Mouse (Mus musculus) midbrain, embryonic 14.5 days (tissue): ENCODE measurements around the gene Ramp1. TPM values are rescaled to one million over a fixed set of nuclear protein-coding genes. Genes with fewer than 3 reads are reported as not detected.

Experiments used
- ATAC-seq: fragments of 200-750 bp; cut with Nextera tagmentation; 2 replicates; pipeline ENCODE4 v1.8.0; 2017; ENCODE audit warnings: moderate number of reproducible peaks, moderate library complexity; ENCODE audit not compliant: low FRiP score, low TSS enrichment
- DNase-seq: peaks from one replicate; pipeline ENCODE4 v3.0.0-alpha.2; 2015
- H3K27ac ChIP-seq: fragments of 300-500 bp; sonication (generic); replicated peaks from 2 replicates; pipeline ENCODE4 v1.5.1; 2014; ENCODE audit warnings: mild to moderate bottlenecking, low read depth, low read length, moderate library complexity
- H3K27me3 ChIP-seq: fragments of 300-500 bp; sonication (generic); 2 replicates; pipeline ENCODE4 v1.6.1; 2014; ENCODE audit warnings: low read length, control low read depth, mixed read lengths; ENCODE audit not compliant: control insufficient read depth, insufficient read depth
- H3K36me3 ChIP-seq: fragments of 300-500 bp; sonication (generic); 2 replicates; pipeline ENCODE4 v1.6.1; 2014; ENCODE audit warnings: low read length, control low read depth; ENCODE audit not compliant: control insufficient read depth, insufficient read depth
- H3K4me1 ChIP-seq: fragments of 300-500 bp; sonication (generic); 2 replicates; pipeline ENCODE4 v1.6.1; 2014; ENCODE audit warnings: mild to moderate bottlenecking, antibody characterized with exemption, low read length, control low read depth; ENCODE audit not compliant: control insufficient read depth, insufficient read depth
- H3K4me2 ChIP-seq: fragments of 300-500 bp; sonication (generic); 2 replicates; pipeline ENCODE4 v1.6.1; 2014; ENCODE audit warnings: mild to moderate bottlenecking, low read length, moderate library complexity
- H3K4me3 ChIP-seq: fragments of 300-500 bp; sonication (generic); replicated peaks from 2 replicates; pipeline ENCODE4 v1.5.1; 2014; ENCODE audit warnings: low read depth, low read length
- H3K9ac ChIP-seq: fragments of 300-500 bp; sonication (generic); replicated peaks from 2 replicates; pipeline ENCODE4 v1.6.1; 2014; ENCODE audit warnings: mild to moderate bottlenecking, low read length, moderate library complexity
- H3K9me3 ChIP-seq: fragments of 300-500 bp; sonication (generic); 2 replicates; pipeline ENCODE4 v1.6.1; 2016; ENCODE audit warnings: low read length, control low read depth, mixed read lengths; ENCODE audit not compliant: control insufficient read depth
- WGBS: fragments of 180-500 bp; shearing (Covaris S2); extraction: QIAGEN DNeasy Blood & Tissue Kit; methylation state at CpG from one replicate; pipeline ENCODE4 v1.1.7; 2014; 5-methylcytosine and 5-hydroxymethylcytosine counted together
- polyA plus RNA-seq: library from polyadenylated mRNA; unstranded; fragments of >200 nt; fragmentation: Nextera tagmentation; extraction: Ambion mirVana; gene quantifications from 2 replicates; pipeline ENCODE4 v1.2.1, GENCODE M21; 2014

The Ramp1 gene
- polyA plus RNA-seq, 1 experiment from 2014 or later, result 2.6 TPM

GRCm38 (mm10) chr1:91206336-91206735 is 26.7 kb downstream of the Ramp1 start:
- Histone ChIP-seq H3K9ac (no peak overlapping the region), H3K9me3 (no peaks in the 10 kb centered on the region), H3K36me3 (no peaks in the 10 kb centered on the region), H3K27ac (no peak overlapping the region), H3K4me2 (no peak overlapping the region), H3K27me3 (no peaks in the 10 kb centered on the region), H3K4me3 (no peak overlapping the region), H3K4me1 (no peaks in the 10 kb centered on the region)
- ATAC-seq (no peak), DNase-seq (no peak)
- WGBS, result 78% methylated on average over 8 of the region's 8 CpGs

GRCm38 (mm10) chr1:91206873-91207272 is 27.3 kb downstream of the Ramp1 start:
- H3K9ac ChIP-seq, result no peak overlapping the region
- H3K4me3 ChIP-seq, result no peak overlapping the region
- no peaks in the 10 kb centered on the region for H3K36me3 ChIP-seq
- H3K27me3 ChIP-seq, result no peaks in the 10 kb centered on the region
- no peak overlapping the region for H3K27ac ChIP-seq
- ATAC-seq (no peak), DNase-seq (no peak)
- 83% methylated on average over 5 of the region's 5 CpGs for WGBS
- no peak overlapping the region for H3K4me2 ChIP-seq
- no peaks in the 10 kb centered on the region for H3K4me1 ChIP-seq
- H3K9me3 ChIP-seq, result no peaks in the 10 kb centered on the region

- Histone ChIP-seq H3K4me2 (no peak overlapping the region), H3K27me3 (no peaks in the 10 kb centered on the region), H3K27ac (no peak overlapping the region), H3K9me3 (no peaks in the 10 kb centered on the region), H3K4me3 (no peak overlapping the region), H3K36me3 (no peaks in the 10 kb centered on the region), H3K4me1 (no peaks in the 10 kb centered on the region), H3K9ac (no peak overlapping the region)
- DNase-seq (no peak), ATAC-seq (no peak)
- WGBS, result 76% methylated on average over 3 of the region's 3 CpGs
These were observed 27.9 kb downstream of the Ramp1 start for GRCm38 (mm10) chr1:91207334-91208074.

- Histone ChIP-seq H3K4me2 (no peak overlapping the region), H3K9ac (no peak overlapping the region), H3K9me3 (no peaks in the 10 kb centered on the region), H3K4me1 (no peaks in the 10 kb centered on the region), H3K4me3 (no peak overlapping the region), H3K27me3 (no peaks in the 10 kb centered on the region), H3K36me3 (no peaks in the 10 kb centered on the region), H3K27ac (peak overlapping the region; percentile 71)
- peak; percentile 41; the same call in 1 of the 2 replicates for ATAC-seq
- peak; percentile 58 for DNase-seq
- WGBS, result 66% methylated on average over 6 of the region's 6 CpGs
These were observed 29.7 kb downstream of the Ramp1 start for GRCm38 (mm10) chr1:91209343-91209742.

DNA sequence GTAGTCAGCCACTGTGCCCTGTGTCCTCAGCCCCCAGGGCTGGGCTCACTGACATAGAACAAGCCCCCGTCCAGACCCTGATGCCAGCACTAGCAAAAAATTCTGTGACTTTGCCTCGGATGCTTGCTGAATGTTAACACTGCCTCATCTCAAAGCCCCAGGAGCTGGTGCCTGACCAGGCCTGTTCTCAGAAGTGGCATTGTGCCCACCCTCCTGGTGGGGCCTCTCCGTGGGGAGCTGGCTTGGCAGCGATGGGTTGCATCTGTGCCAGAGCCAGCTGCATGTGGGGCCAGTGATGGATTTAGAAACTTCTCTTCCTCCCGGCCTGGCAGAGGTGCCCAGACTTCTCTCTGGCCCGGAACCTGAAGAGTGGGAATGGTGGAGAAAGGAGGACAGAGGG is 30.2 kb downstream of the Ramp1 start:
- H3K27ac ChIP-seq, result peak overlapping the region; percentile 71; the same call in 1 of the 2 replicates
- 79% methylated on average over 6 of the region's 6 CpGs for WGBS
- no peak overlapping the region for H3K4me3 ChIP-seq
- no peak overlapping the region for H3K4me2 ChIP-seq
- ATAC-seq, result peak; percentile 80
- peak; percentile 77 for DNase-seq
- no peaks in the 10 kb centered on the region for H3K4me1 ChIP-seq
- H3K9me3 ChIP-seq, result no peaks in the 10 kb centered on the region
- no peak overlapping the region for H3K9ac ChIP-seq
- no peaks in the 10 kb centered on the region for H3K27me3 ChIP-seq
- H3K36me3 ChIP-seq, result no peaks in the 10 kb centered on the region

DNA sequence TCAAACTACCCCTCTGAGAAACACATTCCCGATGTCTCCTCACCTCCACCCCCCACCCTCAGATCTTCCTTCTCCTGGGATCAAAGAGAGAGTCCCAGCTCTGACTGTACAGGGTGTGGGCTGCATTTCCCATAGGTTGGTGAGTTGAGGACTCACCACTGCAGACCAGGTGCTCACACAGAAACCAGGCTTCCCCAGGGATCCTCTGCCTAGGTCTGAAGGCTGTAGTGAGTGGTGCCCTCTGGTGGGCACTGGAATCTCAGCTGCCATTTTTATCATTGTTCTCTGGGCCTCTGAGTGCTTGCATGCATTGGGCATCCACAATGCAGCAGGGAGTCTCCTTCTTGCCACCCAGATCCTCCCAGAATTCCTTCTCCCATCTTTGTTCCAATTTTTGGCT is 31.5 kb downstream of the Ramp1 start:
- WGBS, result 84% methylated on average over 1 of the region's 1 CpGs
- H3K27me3 ChIP-seq, result no peaks in the 10 kb centered on the region
- H3K9me3 ChIP-seq, result no peaks in the 10 kb centered on the region
- peak; percentile 86 for DNase-seq
- H3K4me3 ChIP-seq, result no peak overlapping the region
- H3K4me1 ChIP-seq, result no peaks in the 10 kb centered on the region
- H3K36me3 ChIP-seq, result no peaks in the 10 kb centered on the region
- H3K4me2 ChIP-seq, result no peak overlapping the region
- ATAC-seq, result no peak
- no peak overlapping the region for H3K27ac ChIP-seq
- H3K9ac ChIP-seq, result no peak overlapping the region

DNA sequence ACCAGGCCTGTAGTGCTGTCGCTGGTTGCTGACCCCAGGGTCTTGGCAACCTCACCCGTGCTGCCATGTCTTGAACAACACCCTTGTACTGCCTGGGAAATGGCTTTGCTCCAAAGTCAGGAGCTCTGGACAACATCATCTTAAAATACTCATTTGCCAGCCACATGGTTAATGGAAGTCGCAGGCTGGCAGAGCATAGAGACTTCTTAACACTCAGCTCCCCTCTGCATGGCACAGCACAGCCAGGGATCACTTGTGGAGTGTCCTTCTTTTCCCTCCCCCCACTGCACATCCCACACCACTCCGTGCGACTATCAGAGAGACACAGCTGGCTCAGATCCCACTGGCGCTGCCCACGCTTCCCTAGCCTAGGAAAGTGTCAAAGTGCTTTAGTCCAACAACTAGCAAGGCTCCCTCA is 32.0 kb downstream of the Ramp1 start:
- DNase-seq (peak; percentile 18), ATAC-seq (no peak)
- Histone ChIP-seq H3K36me3 (no peaks in the 10 kb centered on the region), H3K9ac (no peak overlapping the region), H3K4me3 (no peak overlapping the region), H3K27ac (no peak overlapping the region), H3K27me3 (no peaks in the 10 kb centered on the region), H3K4me2 (no peak overlapping the region), H3K4me1 (no peaks in the 10 kb centered on the region), H3K9me3 (no peaks in the 10 kb centered on the region)
- WGBS, result 75% methylated on average over 7 of the region's 7 CpGs

GRCm38 (mm10) chr1:91215264-91215663 is 35.6 kb downstream of the Ramp1 start:
- H3K36me3 ChIP-seq, result no peaks in the 10 kb centered on the region
- WGBS, result 95% methylated on average over 1 of the region's 1 CpGs
- ATAC-seq (no peak), DNase-seq (no peak)
- no peaks in the 10 kb centered on the region for H3K4me1 ChIP-seq
- no peak overlapping the region for H3K27ac ChIP-seq
- H3K4me2 ChIP-seq, result no peak overlapping the region
- H3K27me3 ChIP-seq, result no peaks in the 10 kb centered on the region
- H3K9me3 ChIP-seq, result no peaks in the 10 kb centered on the region
- no peak overlapping the region for H3K9ac ChIP-seq
- H3K4me3 ChIP-seq, result no peak overlapping the region

GRCm38 (mm10) chr1:91215981-91216380 is 36.4 kb downstream of the Ramp1 start:
- H3K9ac ChIP-seq, result no peak overlapping the region
- H3K27ac ChIP-seq, result no peak overlapping the region
- WGBS, result 56% methylated on average over 1 of the region's 1 CpGs
- H3K4me1 ChIP-seq, result no peaks in the 10 kb centered on the region
- no peak overlapping the region for H3K4me2 ChIP-seq
- H3K4me3 ChIP-seq, result no peak overlapping the region
- H3K36me3 ChIP-seq, result no peaks in the 10 kb centered on the region
- H3K9me3 ChIP-seq, result no peaks in the 10 kb centered on the region
- no peaks in the 10 kb centered on the region for H3K27me3 ChIP-seq
- ATAC-seq (no peak), DNase-seq (no peak)
